Mouse (Mus musculus): ENCODE data around the gene Pigm.

Pigm gene

GRCm38 (mm10) chr1:172376198-172376667 is at the start of gene Pigm:
Gene Pigm, plus strand, starts transcription at chr1:172376546.
- peak; percentile 95 for DNase-seq (ENCODE audit: low read depth, low spot score)

- no peak for DNase-seq (ENCODE audit: low read depth, low spot score)
Observed at GRCm38 (mm10) chr1:172326684-172327083, 49.7 kb upstream of the Pigm start.

- DNase-seq (ENCODE audit: low read depth, low spot score), result no peak
Observed at GRCm38 (mm10) chr1:172327206-172328001, 48.9 kb upstream of the Pigm start.

DNA sequence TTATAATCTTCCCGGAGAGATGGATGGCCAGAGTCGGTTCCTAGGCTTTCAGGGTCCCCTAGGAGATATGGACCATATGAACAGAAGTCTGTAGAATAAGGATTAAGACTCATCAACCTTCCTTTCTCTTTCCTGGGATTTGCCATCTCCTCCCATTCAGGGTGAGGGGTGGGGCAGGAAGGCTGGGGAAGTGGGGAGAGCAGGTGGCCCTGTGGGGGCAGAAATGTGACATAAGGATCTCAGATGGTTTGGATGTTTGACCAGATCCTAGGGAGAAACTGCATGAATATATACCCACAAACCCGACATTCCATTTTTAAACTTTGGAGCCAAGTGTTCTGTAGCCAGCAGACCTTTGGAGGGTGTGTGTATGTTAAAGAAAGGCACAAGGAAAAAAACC is 48.3 kb upstream of the Pigm start:
- no peak for DNase-seq (ENCODE audit: low read depth, low spot score)

DNA sequence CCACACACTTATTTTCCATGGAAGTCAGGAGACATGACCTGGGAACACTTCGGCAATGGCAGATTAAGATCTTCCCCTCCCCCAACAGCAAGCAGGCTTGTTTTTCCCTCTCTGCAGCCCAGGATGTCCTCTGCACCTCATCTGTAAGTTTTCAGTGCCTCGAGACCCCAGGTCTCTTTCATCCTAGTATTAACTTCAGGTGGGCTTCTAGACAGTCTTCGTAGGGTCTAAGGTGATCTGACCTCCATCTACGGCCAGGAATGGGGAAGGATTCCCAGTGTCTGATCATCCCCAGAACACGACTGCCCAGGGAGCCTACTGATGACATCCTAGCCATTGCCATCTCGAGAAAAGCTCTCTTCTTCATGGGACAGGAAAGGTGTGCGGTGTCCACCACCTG is 47.9 kb upstream of the Pigm start:
- no peak for DNase-seq (ENCODE audit: low read depth, low spot score)

GRCm38 (mm10) chr1:172329131-172329530 is 47.2 kb upstream of the Pigm start, which contains the start of gene Kcnj9:
Gene Kcnj9, minus strand, starts transcription at chr1:172329318.
- DNase-seq (ENCODE audit: low read depth, low spot score), result no peak

- DNase-seq (ENCODE audit: low read depth, low spot score), result no peak
Observed at GRCm38 (mm10) chr1:172329616-172330015, 46.7 kb upstream of the Pigm start.

DNA sequence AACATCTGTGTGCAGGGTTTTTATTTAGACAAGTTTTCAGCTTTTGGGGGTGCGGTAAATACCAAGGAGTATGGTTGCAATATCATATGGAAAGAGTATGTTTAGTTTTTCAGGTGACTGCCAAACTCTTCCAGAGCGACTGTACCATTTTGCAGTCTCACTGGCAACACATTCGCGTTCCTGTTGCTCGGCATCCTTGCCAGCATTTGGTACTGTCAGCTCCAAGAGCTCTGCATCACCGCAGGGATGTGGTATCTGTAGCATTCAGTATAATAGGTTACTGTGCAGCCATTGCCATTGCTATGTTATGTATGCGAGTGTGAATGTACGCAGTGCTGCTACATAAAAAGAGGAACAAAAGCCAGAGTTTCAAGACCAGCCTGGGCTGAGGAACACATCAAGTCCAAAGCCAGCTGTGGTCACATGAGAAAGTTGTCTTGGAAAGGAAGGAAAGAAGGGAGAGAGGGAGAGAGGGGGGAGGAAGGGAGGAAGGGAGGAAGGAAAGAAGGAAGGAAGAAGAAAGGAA is 44.9 kb upstream of the Pigm start:
- DNase-seq (ENCODE audit: low read depth, low spot score), result no peak

DNA sequence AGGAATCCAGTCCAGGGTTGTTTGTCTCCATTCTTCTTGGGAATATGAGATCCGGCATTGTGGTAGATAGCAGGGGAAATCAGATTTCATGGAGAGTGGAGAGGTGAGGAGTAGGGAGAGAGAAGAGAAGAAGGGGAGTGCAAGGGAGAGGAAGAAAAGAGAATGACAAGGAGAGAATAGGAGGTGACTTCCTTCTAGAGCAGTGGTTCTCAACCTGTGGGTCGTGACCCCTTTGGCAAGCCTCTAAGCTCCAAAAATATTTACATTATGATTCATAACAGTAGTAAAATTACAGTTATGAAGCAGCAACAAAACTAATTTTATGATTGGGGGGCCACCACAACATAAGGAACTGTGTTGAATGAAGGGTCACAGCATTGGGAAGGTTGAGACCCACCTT is 43.4 kb upstream of the Pigm start:
- DNase-seq (ENCODE audit: low read depth, low spot score), result no peak

DNA sequence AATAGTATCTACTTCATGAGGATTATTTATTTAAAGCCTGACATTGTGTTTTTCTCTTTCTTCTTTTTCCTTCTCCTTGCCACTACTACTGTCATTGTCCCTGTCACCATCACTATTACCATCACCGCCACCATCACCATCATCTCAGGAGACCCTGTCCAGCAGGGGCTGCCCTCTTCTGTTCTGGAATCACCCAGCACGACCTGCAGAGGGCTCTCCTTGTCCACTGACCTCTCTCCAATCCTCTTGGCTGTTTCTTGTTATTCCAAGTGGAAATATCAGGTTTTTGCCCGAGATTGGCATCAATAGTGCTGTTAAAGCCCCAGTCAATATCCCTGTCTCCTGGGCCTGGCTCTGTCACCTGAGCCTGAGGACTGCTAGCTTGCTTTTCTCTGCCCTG is 42.8 kb upstream of the Pigm start:
- DNase-seq (ENCODE audit: low read depth, low spot score), result no peak

DNA sequence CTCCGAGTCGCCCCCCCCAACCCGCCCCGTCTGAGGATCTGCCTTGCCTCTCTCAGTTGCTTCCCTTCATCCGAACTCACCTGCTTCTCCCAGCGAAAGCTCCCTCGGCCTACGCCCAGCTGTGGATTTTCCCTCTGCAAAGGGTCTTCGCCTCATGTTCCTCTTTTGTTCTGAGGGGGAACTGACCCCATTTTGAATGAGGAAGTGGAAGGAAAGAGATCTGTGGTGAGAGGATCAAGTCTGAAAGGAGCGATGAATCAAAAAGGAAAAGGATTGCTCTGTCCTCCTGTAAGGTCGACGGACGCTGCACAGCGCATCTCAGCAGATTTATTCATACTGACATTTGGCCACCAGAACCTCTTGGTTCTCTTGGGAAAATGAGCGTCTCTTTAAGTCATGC is 40.5 kb upstream of the Pigm start:
- no peak for DNase-seq (ENCODE audit: low read depth, low spot score)

- no peak for DNase-seq (ENCODE audit: low read depth, low spot score)
Observed at GRCm38 (mm10) chr1:172337411-172338185, 38.7 kb upstream of the Pigm start.

- peak; percentile 70 for DNase-seq (ENCODE audit: low read depth, low spot score)
Observed at GRCm38 (mm10) chr1:172340729-172341321, 35.5 kb upstream of the Pigm start, which contains the start of gene Kcnj10. Gene Kcnj10, plus strand, starts transcription at chr1:172341210.

DNA sequence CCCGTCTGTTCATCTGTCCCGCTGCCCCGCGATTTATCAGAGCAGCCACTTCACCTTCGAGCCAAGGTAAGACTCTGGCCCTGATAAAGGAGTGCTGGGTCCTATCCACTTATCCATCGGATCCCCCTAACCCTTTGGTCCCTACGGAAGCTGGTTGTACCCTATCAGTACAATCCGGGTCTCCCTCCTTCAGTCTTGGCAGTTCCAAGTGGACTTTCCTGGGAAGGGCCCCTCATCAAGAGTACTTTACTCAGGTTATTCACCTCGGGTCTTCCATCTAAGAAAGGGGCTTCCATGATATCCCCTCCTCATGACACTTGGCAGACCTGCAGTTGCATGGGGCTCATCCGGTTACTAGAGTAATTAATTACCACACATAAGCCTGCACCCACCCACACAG is 35.0 kb upstream of the Pigm start:
- DNase-seq (ENCODE audit: low read depth, low spot score), result no peak

DNA sequence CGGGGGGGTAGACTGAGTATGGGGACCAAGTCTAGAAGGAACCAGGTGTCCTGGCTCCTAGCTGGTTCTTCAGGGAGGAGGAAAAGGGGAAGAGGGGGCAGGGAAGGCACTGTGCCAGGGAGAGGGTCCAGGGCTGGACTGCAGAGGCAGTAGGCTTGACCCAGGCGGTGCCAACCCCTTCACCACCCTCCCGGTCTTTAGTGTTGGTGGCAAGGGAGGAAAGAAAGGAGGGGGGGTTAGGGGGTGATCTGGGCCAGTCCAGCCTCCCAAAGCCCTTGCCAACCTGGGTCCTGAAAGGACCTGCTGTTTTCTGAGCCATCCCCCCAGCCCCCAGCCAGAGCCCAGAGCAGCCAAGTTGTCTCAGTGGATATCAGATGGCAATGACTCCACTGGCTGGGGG is 33.6 kb upstream of the Pigm start:
- DNase-seq (ENCODE audit: low read depth, low spot score), result no peak

GRCm38 (mm10) chr1:172343914-172344313 is 32.4 kb upstream of the Pigm start:
- DNase-seq (ENCODE audit: low read depth, low spot score), result no peak

GRCm38 (mm10) chr1:172344820-172345219 is 31.5 kb upstream of the Pigm start:
- no peak for DNase-seq (ENCODE audit: low read depth, low spot score)

DNA sequence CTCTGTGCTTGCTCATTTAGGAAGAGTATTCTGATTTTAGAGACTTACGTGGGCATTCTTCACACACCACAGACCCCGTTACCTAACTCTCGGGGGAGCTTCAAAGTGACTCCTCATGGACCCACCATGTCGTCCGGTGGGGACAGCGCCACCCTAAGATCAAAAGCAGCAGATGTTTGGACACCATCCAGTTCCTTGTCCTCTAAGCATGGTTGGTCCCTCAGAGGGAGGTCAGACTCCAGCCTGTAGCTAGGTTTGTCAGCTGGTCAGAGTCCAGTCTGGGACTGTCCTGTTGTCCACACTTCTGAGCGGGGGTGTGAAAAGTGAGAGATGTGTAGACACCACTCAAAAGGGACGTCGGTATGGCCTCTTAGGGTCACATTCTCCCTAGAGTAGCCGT is 29.6 kb upstream of the Pigm start:
- DNase-seq (ENCODE audit: low read depth, low spot score), result no peak

- no peak for DNase-seq (ENCODE audit: low read depth, low spot score)
Observed at GRCm38 (mm10) chr1:172347382-172347781, 29.0 kb upstream of the Pigm start.

DNA sequence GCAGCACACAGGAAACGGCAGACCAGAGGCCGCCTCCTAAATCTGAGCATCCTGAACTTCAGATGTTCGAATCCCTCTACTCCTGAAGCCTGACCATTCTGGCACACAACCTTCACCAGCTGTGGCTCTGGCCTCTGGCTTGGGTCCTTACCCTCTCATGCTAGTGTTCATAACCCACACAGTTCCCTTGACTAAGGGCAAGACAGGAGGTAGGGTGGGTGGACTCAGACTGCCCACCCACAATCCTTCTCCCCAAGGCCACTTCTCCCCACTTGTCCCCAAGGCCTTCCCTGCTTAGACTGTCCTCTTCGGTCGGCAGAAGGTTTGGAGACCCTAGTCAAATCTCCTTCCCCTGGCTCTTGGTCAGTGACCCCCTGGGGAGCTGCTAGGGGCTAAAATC is 26.8 kb upstream of the Pigm start:
- no peak for DNase-seq (ENCODE audit: low read depth, low spot score)

- no peak for DNase-seq (ENCODE audit: low read depth, low spot score)
Observed at GRCm38 (mm10) chr1:172349916-172350812, 26.2 kb upstream of the Pigm start.

Data from retina, postnatal 7 days (tissue).